Mouse (Mus musculus) spleen, embryonic (tissue): Measurements from ENCODE around the gene Commd7.

Experiments
- CTCF ChIA-PET: fragments of 350-600 bp; sonication (Branson Sonifier 250); formaldehyde crosslinking; loops from one replicate; lab custom pipeline; 2022; lab: Charles Lee

Gene Commd7

DNA sequence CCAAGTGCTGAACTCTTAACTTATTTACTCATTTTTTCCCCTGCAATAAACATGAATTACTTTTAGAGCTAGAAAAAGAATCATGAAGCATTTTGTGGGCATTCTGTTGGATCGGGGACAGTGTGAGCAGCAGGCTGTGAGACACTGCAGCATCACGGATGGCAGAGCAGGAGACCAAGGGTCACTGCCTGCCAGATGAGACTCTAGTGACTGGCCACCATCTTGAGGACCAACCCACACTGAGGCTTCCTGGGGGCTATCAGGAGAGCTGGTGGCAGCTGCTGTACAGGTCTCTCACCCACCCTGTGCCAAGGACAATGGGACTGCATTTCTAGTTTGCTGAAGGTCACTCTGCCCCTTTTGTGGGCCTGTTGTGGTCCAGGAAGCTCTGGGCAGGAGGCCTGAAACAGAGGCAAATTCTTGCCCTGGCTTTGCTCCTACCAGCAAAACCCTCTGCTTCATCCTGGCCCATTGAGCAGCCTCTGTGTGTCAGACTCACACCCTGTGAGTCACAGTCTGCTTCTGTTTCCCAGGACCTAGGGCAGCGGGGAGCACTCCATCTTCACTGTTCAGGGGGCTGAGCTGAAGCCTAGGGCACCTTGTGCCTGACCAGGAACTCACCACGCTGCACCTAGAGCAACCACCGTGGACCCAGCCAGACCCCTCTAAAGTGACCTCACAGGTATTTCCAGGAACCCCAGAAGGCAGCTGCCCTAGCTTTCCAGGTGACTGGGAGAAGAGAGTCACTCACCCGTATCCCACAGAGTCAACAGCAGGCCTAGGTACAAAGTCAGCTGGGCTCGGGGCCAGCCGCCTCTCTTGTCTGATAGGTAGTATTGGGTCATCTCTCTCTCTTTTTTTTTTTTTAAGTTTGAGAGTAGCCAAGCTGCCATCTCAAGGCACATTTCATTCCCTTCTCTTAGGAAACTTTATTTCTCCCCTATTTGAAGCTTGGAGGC is 40.2 kb downstream of the Commd7 start:
- CTCF ChIA-PET, result no interaction called here

DNA sequence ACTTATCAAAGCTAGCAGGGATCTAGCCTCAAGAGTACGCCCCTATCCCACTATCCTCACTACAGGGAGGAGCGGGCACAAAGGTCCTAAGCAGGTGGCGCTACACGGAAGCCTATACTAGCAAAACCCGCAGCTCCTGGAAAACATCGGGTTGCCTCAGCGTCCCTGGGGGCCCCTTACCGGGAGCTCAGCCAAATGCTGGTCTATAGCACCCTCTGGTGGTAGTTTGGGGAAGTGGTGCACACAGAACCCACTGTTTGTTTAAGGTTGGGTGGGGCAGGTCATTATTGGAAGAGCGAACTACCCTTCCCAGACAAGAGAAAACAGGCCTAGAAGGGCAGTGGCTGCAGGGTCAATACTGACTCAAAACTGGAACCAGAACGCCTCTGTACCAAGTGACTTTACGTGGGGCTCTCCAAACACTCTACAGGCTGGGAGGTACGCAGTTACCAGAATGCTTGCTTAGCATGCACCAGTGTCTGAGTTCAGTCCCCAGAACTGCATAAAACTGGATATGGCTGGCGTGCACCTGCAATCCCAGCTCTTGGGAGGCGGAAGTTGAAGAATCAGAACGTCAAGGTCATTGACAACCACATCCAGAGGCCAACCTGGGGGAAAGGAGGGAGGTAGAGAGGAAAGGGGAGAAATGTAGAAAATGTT is 45.9 kb downstream of the Commd7 start:
- CTCF ChIA-PET, result interaction anchor here (0.6 to 2.5 kb wide), 4 partner anchors 81 to 108 kb away, joined by 3 to 10 read pairs (median 6); no protein-coding TSS in a partner anchor

DNA sequence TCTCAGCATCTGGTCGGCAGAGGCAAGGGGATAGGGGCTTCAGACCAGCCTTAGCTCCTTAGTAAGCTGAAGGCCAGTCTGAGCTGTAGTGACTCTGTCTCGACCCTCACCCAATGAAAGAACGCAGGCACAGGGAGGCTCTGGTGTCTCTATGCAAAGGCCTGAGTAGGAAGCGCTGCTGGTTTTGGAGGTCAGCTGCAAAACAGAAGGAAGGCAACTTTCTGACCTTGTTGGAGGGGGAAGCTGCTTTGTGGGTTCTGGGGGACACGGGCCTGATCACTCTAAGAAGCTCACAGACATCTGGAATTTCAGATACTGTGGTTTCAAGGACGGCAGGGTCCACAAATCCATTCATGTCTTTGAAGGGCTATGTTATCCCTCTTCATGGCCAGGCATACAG is 46.6 kb downstream of the Commd7 start:
- CTCF ChIA-PET, result interaction anchor here (0.7 to 2.5 kb wide), 4 partner anchors 86 to 452 kb away, joined by 3 to 10 read pairs (median 6); no protein-coding TSS in a partner anchor

DNA sequence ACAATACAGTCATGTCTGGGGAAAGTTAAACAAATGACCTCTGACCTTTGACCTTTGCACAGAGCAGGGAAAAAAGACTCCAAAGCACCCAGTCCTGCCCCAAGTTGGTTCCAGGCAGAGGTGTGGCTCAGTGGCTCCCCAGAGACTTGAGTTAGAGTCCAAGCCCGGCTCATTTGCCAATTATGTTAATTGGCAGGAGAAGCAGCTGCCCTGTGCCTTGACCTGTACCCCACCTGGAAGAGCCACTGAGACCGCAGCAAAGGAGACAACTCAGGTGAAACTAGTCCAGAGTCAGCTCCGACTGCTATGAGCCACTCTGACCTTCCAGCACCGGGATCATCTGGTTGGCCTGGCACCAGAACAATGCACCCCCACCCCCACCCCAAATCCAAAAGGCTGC is 48.2 kb downstream of the Commd7 start:
- CTCF ChIA-PET, result no interaction called here

DNA sequence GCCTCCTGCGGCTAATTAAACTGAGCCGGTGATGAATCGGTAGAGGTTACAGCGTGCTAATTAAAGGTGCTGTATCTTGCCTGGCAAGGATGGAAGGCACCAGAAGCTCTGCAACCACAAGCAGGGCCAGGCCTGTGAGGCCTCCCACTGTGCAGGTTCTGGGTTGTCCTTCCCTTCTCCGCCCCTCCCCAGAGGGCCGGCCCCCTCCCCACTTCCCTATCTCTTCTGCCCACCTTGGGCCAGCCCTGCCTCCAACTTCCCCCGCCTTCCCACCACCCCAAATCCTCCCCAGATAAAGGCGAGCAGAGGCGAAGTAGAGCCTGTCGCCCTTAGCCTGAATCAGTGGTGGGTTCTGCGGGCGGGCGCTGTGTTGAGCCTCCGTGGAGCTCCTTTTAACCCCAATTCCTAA is 48.9 kb downstream of the Commd7 start:
- CTCF ChIA-PET, result no interaction called here

DNA sequence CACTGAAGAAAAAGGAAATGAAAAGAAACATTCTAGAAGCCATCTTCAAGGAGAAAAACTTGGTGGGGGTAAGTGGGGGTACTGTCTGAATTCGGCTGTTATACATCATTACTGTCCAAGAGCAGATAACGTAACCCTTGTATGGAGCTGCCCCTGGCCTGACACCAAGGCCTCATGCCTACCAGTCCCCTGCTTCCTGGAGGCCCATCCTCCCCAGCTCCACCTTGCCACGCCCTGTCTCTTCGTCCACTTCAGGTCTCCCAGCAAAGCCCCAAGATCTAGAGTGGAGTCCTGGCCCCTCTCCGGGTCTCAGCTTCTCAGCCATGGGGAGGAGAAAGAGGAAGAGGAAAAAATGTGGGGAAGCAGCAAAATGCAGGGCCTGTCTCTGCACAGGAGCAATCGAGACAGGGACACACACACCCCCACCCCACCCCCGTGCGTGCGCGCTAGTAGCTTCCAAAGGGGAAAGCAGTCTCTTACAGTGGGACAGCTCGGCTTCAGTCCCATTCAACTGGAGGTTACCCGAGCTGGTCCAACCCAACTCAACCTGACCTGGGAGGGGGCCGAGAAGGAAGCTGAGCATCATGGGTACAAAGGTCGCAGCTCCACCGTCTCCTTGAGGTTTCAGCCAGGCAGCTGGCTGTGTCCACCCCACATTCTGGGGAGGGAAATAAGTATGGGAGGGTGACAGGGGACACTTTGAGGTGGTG is 49.5 kb downstream of the Commd7 start:
- CTCF ChIA-PET, result no interaction called here

DNA sequence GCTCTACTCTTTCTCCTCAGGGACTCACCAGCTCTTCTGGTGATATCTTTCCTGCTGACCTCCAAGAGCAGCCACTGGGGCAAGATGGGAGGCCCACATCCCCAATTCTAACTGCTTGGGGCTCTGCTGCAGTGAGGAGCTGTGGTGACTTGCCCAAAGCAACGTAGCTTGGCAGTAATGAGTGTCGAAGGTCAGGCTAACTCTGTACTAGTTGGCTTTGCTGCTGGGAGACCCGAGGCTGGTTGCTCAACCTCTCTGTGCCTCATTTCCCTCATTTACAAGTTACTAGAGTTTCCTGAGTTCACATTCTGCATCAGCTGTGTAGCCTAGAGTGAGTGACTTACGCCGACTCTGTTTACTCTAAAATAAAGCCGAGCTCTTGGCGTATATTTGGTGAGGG is 51.2 kb downstream of the Commd7 start:
- CTCF ChIA-PET, result interaction anchor here (0.5 kb wide), 1 partner anchor 10 kb away, joined by 3 read pairs; no protein-coding TSS in a partner anchor

DNA sequence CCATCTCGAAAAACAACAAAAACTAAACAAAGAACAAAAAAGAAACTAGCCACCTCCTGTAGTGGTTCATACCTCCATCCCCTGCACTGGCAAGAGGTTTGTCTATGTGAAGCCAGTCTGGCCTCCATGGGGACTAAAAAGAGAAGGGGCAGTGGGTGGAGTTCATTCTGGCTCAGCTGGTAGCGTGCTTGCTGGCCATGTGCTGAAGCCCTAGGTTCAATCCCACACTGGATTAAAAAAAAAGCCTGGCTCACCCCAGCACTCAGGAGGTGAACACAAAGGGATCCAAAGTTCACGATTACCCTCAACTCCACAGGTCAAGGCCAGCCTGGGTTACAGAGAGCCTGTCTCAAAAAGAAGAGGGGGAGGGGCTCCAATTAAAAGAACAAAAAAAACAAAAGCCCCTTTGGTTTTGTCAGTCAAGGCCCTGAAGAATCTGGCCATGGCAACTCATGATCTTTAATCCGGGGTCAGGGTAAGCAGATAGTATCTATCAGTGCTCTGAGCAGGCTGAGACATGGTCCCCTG is 52.1 kb downstream of the Commd7 start:
- CTCF ChIA-PET, result interaction anchor here (0.5 kb wide), 1 partner anchor 9 kb away, joined by 3 read pairs; no protein-coding TSS in a partner anchor

DNA sequence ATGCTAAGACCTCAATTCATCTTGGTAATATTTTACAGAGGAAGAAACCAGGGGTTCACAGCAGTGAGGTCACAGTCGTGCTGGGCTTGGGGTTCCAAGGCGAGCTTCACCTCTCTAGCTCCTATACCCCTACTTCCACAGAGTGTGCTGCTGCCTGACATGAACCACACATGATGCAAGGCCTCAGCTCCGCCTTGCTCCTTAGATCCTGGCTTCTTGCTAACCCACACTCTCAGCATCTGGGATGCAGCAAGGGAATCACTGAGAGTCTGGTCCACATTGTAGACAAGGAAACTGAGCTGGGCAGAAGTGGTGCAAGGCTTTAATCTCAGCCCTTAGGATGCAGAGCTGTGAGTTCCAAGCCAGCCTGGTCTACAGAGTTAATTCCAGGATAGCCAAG is 52.5 kb downstream of the Commd7 start:
- CTCF ChIA-PET, result no interaction called here

DNA sequence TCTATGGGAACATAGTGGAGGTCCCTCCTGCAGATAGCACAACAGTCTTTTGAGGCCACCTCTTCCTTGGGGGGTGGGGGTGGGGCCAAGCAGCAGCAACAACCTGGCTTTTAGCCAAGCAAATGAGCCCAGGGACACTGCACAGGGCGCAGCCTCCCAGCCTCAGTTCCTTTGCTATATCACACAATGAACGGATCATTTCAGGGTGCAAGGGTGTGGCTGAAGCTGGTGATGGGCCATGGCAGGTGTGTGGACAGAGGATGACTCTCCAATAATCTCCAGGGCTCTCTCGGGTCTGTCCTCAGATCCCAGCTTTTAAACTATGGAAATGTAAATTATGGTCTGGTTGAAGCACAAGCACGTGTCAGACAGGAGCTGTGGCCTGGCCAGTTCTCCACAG is 55.5 kb downstream of the Commd7 start:
- CTCF ChIA-PET, result interaction anchor here (0.7 kb wide), 1 partner anchor 23 kb away, joined by 3 read pairs; no protein-coding TSS in a partner anchor

DNA sequence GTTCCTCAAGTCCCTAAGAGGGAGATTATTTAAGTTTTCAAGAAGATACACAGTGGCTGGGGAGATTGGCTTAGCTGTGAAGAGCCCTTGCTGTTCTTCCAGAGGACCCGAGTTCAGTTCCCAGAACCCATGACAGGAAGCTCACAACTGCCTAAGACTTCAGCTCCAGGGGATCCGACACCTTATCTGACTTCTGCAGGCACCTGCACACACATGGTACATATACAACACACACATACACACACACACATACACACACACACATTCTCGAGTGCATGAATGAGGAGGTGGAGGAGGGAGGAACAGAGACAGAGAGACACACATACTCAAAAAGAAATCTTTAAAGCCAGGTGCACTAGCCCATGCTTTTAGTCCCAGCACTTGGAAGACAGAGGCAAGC is 56.4 kb downstream of the Commd7 start:
- CTCF ChIA-PET, result no interaction called here

DNA sequence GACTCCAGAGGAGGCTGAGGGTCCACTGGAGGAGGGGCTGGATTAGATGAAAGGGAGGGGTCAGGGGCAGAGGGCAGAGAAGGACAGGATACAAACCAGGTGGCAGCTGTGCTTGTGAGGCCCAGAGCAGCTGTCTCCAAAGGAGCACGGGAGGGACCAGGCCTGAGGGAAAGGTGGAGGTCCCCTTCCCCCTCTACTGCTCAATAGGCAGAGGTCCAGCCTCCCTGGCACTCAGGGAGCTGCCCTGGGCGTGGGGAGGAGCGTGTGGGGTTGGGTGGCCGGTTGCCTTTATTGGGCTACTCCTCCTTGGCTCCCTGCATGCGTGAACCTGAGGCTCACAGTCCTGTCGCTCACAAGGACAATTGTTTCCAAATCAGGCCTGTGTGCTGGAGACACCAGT is 57.0 kb downstream of the Commd7 start:
- CTCF ChIA-PET, result no interaction called here

DNA sequence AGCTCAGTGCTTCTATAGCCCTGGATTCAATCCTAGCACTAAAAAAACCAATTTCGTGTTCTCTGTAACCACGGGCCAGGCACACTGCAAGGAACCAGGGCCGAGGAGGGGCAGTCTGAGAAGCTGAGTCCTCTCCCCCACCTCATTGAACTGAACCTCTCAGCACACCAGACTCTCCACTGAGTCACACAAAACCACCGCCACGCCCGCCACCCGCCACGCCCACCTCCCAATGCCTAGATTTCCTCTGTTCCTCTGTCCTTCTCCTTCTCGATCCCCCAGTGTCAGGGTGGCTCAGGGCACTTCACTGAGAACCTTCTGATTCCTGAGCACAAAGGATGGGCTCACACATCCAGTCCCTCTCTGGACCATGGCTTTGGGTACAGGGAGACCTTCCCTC is 59.5 kb downstream of the Commd7 start:
- CTCF ChIA-PET, result no interaction called here

DNA sequence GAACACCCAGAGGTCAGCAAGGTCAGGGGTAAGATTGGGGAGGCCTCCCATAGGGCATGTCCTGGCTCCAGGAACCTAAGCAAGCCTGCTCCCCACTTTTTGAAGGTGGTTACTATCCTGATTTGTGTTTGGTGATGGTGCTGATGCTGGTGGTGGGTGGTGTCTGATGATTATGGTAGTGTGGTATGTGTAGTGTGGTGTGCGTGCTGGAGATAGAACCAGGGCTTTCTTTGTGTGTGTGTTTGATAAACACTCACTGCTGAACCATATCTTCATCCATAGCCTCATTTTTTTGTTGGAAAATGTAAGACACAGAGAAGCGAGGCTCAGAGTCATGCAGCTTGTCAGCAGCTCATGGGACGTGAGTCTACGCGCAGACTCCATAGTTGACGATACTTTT is 64.0 kb downstream of the Commd7 start:
- CTCF ChIA-PET, result no interaction called here

DNA sequence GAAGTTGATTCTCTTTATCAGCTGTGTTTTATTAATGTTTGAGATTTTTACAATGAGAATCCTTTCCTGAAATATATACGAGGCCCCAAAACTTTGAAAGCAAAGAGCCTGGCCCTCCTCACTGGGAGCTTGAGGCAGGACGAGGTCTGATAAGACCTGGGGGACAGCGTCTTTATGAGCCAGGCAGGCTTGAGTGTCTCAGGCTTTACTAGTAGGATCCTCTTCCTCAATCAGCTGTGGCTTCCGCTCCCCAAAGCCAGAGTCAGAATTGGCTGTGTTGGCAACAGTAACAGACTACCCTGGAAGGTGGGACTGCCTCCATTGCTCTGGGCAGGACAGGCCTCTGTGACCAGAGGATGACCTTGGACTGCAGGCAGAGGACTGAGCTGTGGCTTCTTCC is 64.6 kb downstream of the Commd7 start:
- CTCF ChIA-PET, result no interaction called here
